Mouse (Mus musculus) testis, adult 2 months (tissue): ENCODE data around the gene Hoxb9.

Source experiments
- CTCF ChIP-seq: fragments of 200-500 bp; IDR thresholded peaks from 2 replicates; pipeline ENCODE4 v1.5.1; 2012; ENCODE audit warnings: low read depth, mild to moderate bottlenecking, inconsistent platforms, low read length, moderate library complexity; ENCODE audit not compliant: control insufficient read depth, insufficient read depth, insufficient replicate concordance
- POLR2A ChIP-seq: fragments of 200-500 bp; IDR thresholded peaks from 2 replicates; pipeline ENCODE4 v1.6.1; 2012; ENCODE audit warnings: low read depth, mild to moderate bottlenecking, inconsistent platforms, low read length, moderate library complexity; ENCODE audit not compliant: control insufficient read depth

- no peak for TF ChIP-seq CTCF
- TF ChIP-seq POLR2A, result no peak
These were observed 24.0 kb downstream of the Hoxb9 start for GRCm38 (mm10) chr11:96295092-96295835.
